Mouse (Mus musculus): ENCODE results near the gene Gm21976.
A peak's percentile ranks its signal among the peaks of the same experiment; 100 is the strongest.

GRCm38 (mm10) chr13:98316480-98317245, 37.0 kb downstream of the Gm21976 start, which contains the start of gene Btf3:
- TF ChIP-seq EP300 (IDR thresholded peaks at IDR 0.05; ENCODE audit: low read depth) (no peak), CTCF (IDR thresholded peaks at IDR 0.05; ENCODE audit: low read depth) (0 out of 2 replicates have a peak, but pooled peaks have one; percentile 11)

All from heart, postnatal 0 days (tissue).